Mouse (Mus musculus) naive thymus-derived CD4-positive, alpha-beta T cell, adult 2 months (primary cell): ENCODE measurements at regions not wholly inside any gene's neighbourhood (a gene's known extent, or its start where the extent isn't known, plus 50 kb on each side); places are given as distances from the start of the nearest gene placed in this dataset.
"Not testable (repeated sequence)": the region's sequence is repeated elsewhere in the genome, so short reads cannot be mapped to it uniquely, and the experiment has no call there.

Experiments
- DNase-seq: peaks from one replicate; pipeline ENCODE4 v3.0.0-alpha.2; 2011; ENCODE audit warnings: low read depth

- no peak for DNase-seq
These were observed 569.0 kb downstream of the Lrriq3 start for GRCm38 (mm10) chr3:155662280-155662679.

GRCm38 (mm10) chr3:155672558-155672957 lies 579.3 kb downstream of the Lrriq3 start:
- DNase-seq, result no peak

GRCm38 (mm10) chr3:155680200-155680599 lies 587.0 kb downstream of the Lrriq3 start:
- DNase-seq, result no peak

GRCm38 (mm10) chr3:155682921-155683813 lies 589.9 kb downstream of the Lrriq3 start:
- no peak for DNase-seq

- DNase-seq, result no peak
These were observed 595.1 kb downstream of the Lrriq3 start for GRCm38 (mm10) chr3:155688358-155688757.

GRCm38 (mm10) chr3:155723011-155723510 lies 629.8 kb downstream of the Lrriq3 start:
- DNase-seq, result no peak

GRCm38 (mm10) chr3:155742421-155742820 lies 649.2 kb downstream of the Lrriq3 start:
- DNase-seq, result no peak

GRCm38 (mm10) chr3:155746601-155747000 lies 653.4 kb downstream of the Lrriq3 start:
- not testable (repeated sequence) for DNase-seq

- DNase-seq, result no peak
These were observed 654.3 kb downstream of the Lrriq3 start for GRCm38 (mm10) chr3:155747511-155747910.

- DNase-seq, result no peak
These were observed 664.1 kb downstream of the Lrriq3 start for GRCm38 (mm10) chr3:155757285-155757684.

- DNase-seq, result no peak
These were observed 682.8 kb downstream of the Lrriq3 start for GRCm38 (mm10) chr3:155776019-155776418.

- no peak for DNase-seq
These were observed 683.8 kb downstream of the Lrriq3 start for GRCm38 (mm10) chr3:155777025-155777424.

GRCm38 (mm10) chr3:155815693-155816092 lies 722.5 kb downstream of the Lrriq3 start:
- DNase-seq, result no peak

- no peak for DNase-seq
These were observed 731.6 kb downstream of the Lrriq3 start for GRCm38 (mm10) chr3:155824863-155825262.

- no peak for DNase-seq
These were observed 695.3 kb upstream of the Negr1 start for GRCm38 (mm10) chr3:155866286-155866685.

GRCm38 (mm10) chr3:155875696-155876095 lies 685.9 kb upstream of the Negr1 start:
- no peak for DNase-seq

- DNase-seq, result no peak
These were observed 683.2 kb upstream of the Negr1 start for GRCm38 (mm10) chr3:155878401-155878800.

- DNase-seq, result no peak
These were observed 680.9 kb upstream of the Negr1 start for GRCm38 (mm10) chr3:155880722-155881121.

- no peak for DNase-seq
These were observed 645.6 kb upstream of the Negr1 start for GRCm38 (mm10) chr3:155915981-155916380.

- DNase-seq, result no peak
These were observed 618.7 kb upstream of the Negr1 start for GRCm38 (mm10) chr3:155942896-155943295.

GRCm38 (mm10) chr3:155944042-155944735 lies 617.4 kb upstream of the Negr1 start:
- DNase-seq, result no peak

GRCm38 (mm10) chr3:155945188-155945587 lies 616.4 kb upstream of the Negr1 start:
- DNase-seq, result no peak

- not testable (repeated sequence) for DNase-seq
These were observed 599.1 kb upstream of the Negr1 start for GRCm38 (mm10) chr3:155962496-155962895.
